ENCODE assay signal across 16 mouse cellular contexts in genomic region chr9:108792730-108793129, GRCm38 (mm10). TPM values are rescaled to one million over a fixed set of nuclear protein-coding genes. Genes with fewer than 3 reads are reported as not detected.
A peak's percentile ranks its signal among the peaks of the same experiment; 100 is the strongest.
DNase-seq lines count a peak whose midpoint lies in the region; ATAC-seq and TF ChIP-seq lines count a peak whose summit lies in the region.
"Had no signal": no experiment of that assay in that cellular context is flagged by ENCODE, and none has a peak within 500 bp of the region (broad histone marks: within the 10 kb centered on the region; RNA-seq: fewer than 3 reads in every experiment).

No protein-coding gene starts in this region.

- H3K4me2 ChIP-seq in limb, embryonic 12.5 days, result peak overlapping the region; percentile 26
- H3K4me2 ChIP-seq in liver, embryonic 15.5 days, result no peak overlapping the region
- H3K4me2 ChIP-seq: forebrain, embryonic 12.5 days had no signal

- 0 out of 2 replicates have a peak overlapping the region, but pooled peaks have one; percentile 30 for H3K27ac ChIP-seq in limb, embryonic 12.5 days
- H3K27ac ChIP-seq in limb, embryonic 10.5 days, result no peak overlapping the region
- H3K27ac ChIP-seq in MEL (ENCODE audit: control insufficient read depth, low read depth, low read length), result no peak overlapping the region
- H3K27ac ChIP-seq in liver, embryonic 15.5 days (replicated peaks), result 0 out of 2 replicates have a peak overlapping the region, but pooled peaks have one; percentile 82
- H3K27ac ChIP-seq: forebrain, embryonic 12.5 days; hindbrain, embryonic 10.5 days; left cerebral cortex, adult 2 months; stomach, postnatal 0 days had no signal

- H3K36me3 ChIP-seq in limb, embryonic 12.5 days, result peaks cover 29% of the 10 kb centered on the region
- peaks cover 67% of the 10 kb centered on the region for H3K36me3 ChIP-seq in limb, embryonic 10.5 days
- peaks cover 0 to 20% of the 10 kb centered on the region in 2 experiments; a peak in 3 of 4 replicates for H3K36me3 ChIP-seq in MEL (ENCODE audit: control insufficient read depth in 1 of 2, insufficient read depth in 2 of 2, low read length in 2 of 2)
- peaks cover 36% of the 10 kb centered on the region for H3K36me3 ChIP-seq in liver, embryonic 15.5 days (replicated peaks)

- WGBS in limb, embryonic 12.5 days, result 55% methylated on average over 3 of the region's 3 CpGs
- 70% methylated on average over 3 of the region's 3 CpGs for WGBS in limb, embryonic 10.5 days
- WGBS in liver, embryonic 15.5 days (ENCODE audit: insufficient replicate concordance), result 30% methylated on average over 3 of the region's 3 CpGs

- no peak for DNase-seq in limb, embryonic 10.5 days (ENCODE audit: low spot score)
- peak; percentile 32 for DNase-seq in MEL (ENCODE audit: low read depth, low spot score)
- DNase-seq in thymus, postnatal 14 days, result peak; percentile 77
- no peak for DNase-seq in urinary bladder, postnatal 4 days (ENCODE audit: low spot score in 2 of 2)
- no peak for DNase-seq in cerebellum, postnatal 10 days
- DNase-seq in cerebellum, adult 11-12 months, result no peak
- DNase-seq: heart, adult 18-20 months; kidney, postnatal 14 days; lung, postnatal 36 days; right cerebral cortex, adult 18-20 months had no signal

- H3K9ac ChIP-seq in limb, embryonic 12.5 days (replicated peaks), result no peak overlapping the region
- H3K9ac ChIP-seq in MEL (ENCODE audit: control insufficient read depth, low read depth, low read length, poor library complexity, severe bottlenecking), result no peak overlapping the region
- H3K9ac ChIP-seq in liver, embryonic 15.5 days, result peak overlapping the region; percentile 11; the same call in 1 of the 2 replicates
- H3K9ac ChIP-seq: forebrain, embryonic 12.5 days had no signal

- ATAC-seq in limb, embryonic 12.5 days (ENCODE audit: insufficient number of reproducible peaks, insufficient read depth, low FRiP score, low TSS enrichment, low read depth), result no peak
- ATAC-seq in liver, embryonic 15.5 days (ENCODE audit: insufficient read depth), result no peak

- TF ChIP-seq RAD21 in MEL (IDR thresholded peaks at IDR 0.05; ENCODE audit: low read depth, low read length), result no peak

- TF ChIP-seq CTCF in MEL (IDR thresholded peaks at IDR 0.05 in 2 of 3, conservative IDR thresholded peaks at IDR 0.05 in 1 of 3; ENCODE audit: control insufficient read depth in 1 of 3, insufficient read depth in 1 of 3, low read depth in 2 of 3, low read length in 3 of 3, poor library complexity in 1 of 3, severe bottlenecking in 1 of 3), result no peak

- TF ChIP-seq EP300 in MEL (IDR thresholded peaks at IDR 0.05; ENCODE audit: low read depth in 1 of 2, low read length in 2 of 2), result no peak

- peaks cover 41% of the 10 kb centered on the region for H3K79me2 ChIP-seq in MEL (ENCODE audit: control insufficient read depth, insufficient read depth, low read length, poor library complexity)

- TF ChIP-seq POLR2A in MEL (IDR thresholded peaks at IDR 0.05; ENCODE audit: control insufficient read depth in 1 of 2, insufficient read depth in 1 of 2, low read depth in 1 of 2, low read length in 2 of 2, poor library complexity in 1 of 2), result no peak

- H3K4me1 ChIP-seq in limb, embryonic 12.5 days (replicated peaks), result peaks cover 69% of the 10 kb centered on the region
- H3K4me1 ChIP-seq in limb, embryonic 10.5 days, result peaks cover 24% of the 10 kb centered on the region
- H3K4me1 ChIP-seq in MEL (ENCODE audit: control insufficient read depth in 1 of 2, insufficient read depth in 2 of 2, low read length in 2 of 2), result peaks cover 10 to 12% of the 10 kb centered on the region in 2 experiments
- H3K4me1 ChIP-seq in liver, embryonic 15.5 days (replicated peaks), result peaks cover 97% of the 10 kb centered on the region

- H3K27me3 ChIP-seq in limb, embryonic 12.5 days, result no peaks in the 10 kb centered on the region
- no peaks in the 10 kb centered on the region for H3K27me3 ChIP-seq in limb, embryonic 10.5 days (ENCODE audit: low read depth, poor library complexity, severe bottlenecking)
- no peaks in the 10 kb centered on the region for H3K27me3 ChIP-seq in MEL (ENCODE audit: control insufficient read depth in 1 of 2, insufficient read depth in 2 of 2, low read length in 2 of 2)
- no peaks in the 10 kb centered on the region for H3K27me3 ChIP-seq in liver, embryonic 15.5 days
- H3K27me3 ChIP-seq: forebrain, embryonic 12.5 days had no signal

- no peak overlapping the region for H3K4me3 ChIP-seq in limb, embryonic 12.5 days (replicated peaks)
- H3K4me3 ChIP-seq in limb, embryonic 10.5 days, result no peak overlapping the region
- H3K4me3 ChIP-seq in MEL (ENCODE audit: control insufficient read depth in 1 of 2, insufficient read depth in 1 of 2, low read depth in 2 of 2, low read length in 2 of 2), result no peak overlapping the region
- no peak overlapping the region for H3K4me3 ChIP-seq in liver, embryonic 15.5 days (replicated peaks)
- H3K4me3 ChIP-seq: forebrain, embryonic 12.5 days; hindbrain, embryonic 10.5 days; left cerebral cortex, adult 2 months had no signal

- H3K9me3 ChIP-seq in limb, embryonic 12.5 days, result no peaks in the 10 kb centered on the region
- no peaks in the 10 kb centered on the region for H3K9me3 ChIP-seq in limb, embryonic 10.5 days (replicated peaks)
- no peaks in the 10 kb centered on the region for H3K9me3 ChIP-seq in MEL (replicated peaks; ENCODE audit: insufficient read depth, low read length)
- no peaks in the 10 kb centered on the region for H3K9me3 ChIP-seq in liver, embryonic 15.5 days (replicated peaks)
- H3K9me3 ChIP-seq: forebrain, embryonic 12.5 days; hindbrain, embryonic 10.5 days had no signal

TF ChIP-seq in MEL, 35 proteins besides CTCF, POLR2A, EP300 and RAD21:
- TF ChIP-seq USF1 (IDR thresholded peaks at IDR 0.05; ENCODE audit: low read depth, low read length), result no peak
- TF ChIP-seq CHD1 (IDR thresholded peaks at IDR 0.05; ENCODE audit: low read depth, low read length), result no peak
- no peak for TF ChIP-seq HCFC1 (IDR thresholded peaks at IDR 0.05; ENCODE audit: low read depth, low read length)
- no peak for TF ChIP-seq ZNF384 (IDR thresholded peaks at IDR 0.05; ENCODE audit: low read depth, low read length)
- TF ChIP-seq MAZ (IDR thresholded peaks at IDR 0.05; ENCODE audit: low read depth, low read length), result no peak
- no peak for TF ChIP-seq GABPA (IDR thresholded peaks at IDR 0.05; ENCODE audit: low read depth, low read length)
- TF ChIP-seq ZMIZ1 (IDR thresholded peaks at IDR 0.05; ENCODE audit: low read depth, low read length), result no peak

RNA-seq across cellular contexts. Expression of gene Ip6k2, which starts 9.1 kb away (rescaled TPM):
- 144 and 146 TPM in 2 replicates for polyA plus RNA-seq in limb, embryonic 12.5 days (2016; fragmentation: Nextera tagmentation; extraction: Ambion mirVana)
- polyA plus RNA-seq in limb, embryonic 10.5 days (2016; fragmentation: Nextera tagmentation; extraction: Ambion mirVana), result 93.9 and 121 TPM in 2 replicates
- total RNA-seq in MEL (2012; rRNA removed), result 21.3 and 25.1 TPM in 2 replicates
- 10 to 100 TPM in 1 of 2 experiments, not detected in 1; 33.7 TPM for polyA plus RNA-seq in MEL (2012; ENCODE audit: insufficient read depth in 1 of 2, insufficient read length in 2 of 2, low read depth in 1 of 2, low replicate concordance in 2 of 2, missing spikeins in 1 of 2)
- polyA plus RNA-seq in liver, embryonic 15.5 days (2015; fragmentation: Nextera tagmentation; extraction: Ambion mirVana), result 11.6 and 12.9 TPM in 2 replicates

RNA-seq across cellular contexts. Expression of gene Nckipsd, which starts 15.4 kb away (rescaled TPM):
- polyA plus RNA-seq in limb, embryonic 12.5 days (2016; fragmentation: Nextera tagmentation; extraction: Ambion mirVana), result 19.3 and 21.6 TPM in 2 replicates
- polyA plus RNA-seq in limb, embryonic 10.5 days (2016; fragmentation: Nextera tagmentation; extraction: Ambion mirVana), result 13.0 and 21.0 TPM in 2 replicates
- total RNA-seq in MEL (2012; rRNA removed), result 3.9 and 6.6 TPM in 2 replicates
- 10 to 100 TPM in 1 of 2 experiments, not detected in 1; 10.3 TPM for polyA plus RNA-seq in MEL (2012; ENCODE audit: insufficient read depth in 1 of 2, insufficient read length in 2 of 2, low read depth in 1 of 2, low replicate concordance in 2 of 2, missing spikeins in 1 of 2)
- 3.9 and 9.1 TPM in 2 replicates for polyA plus RNA-seq in liver, embryonic 15.5 days (2015; fragmentation: Nextera tagmentation; extraction: Ambion mirVana)

RNA-seq across cellular contexts. Expression of gene Celsr3, which starts 33.4 kb away (rescaled TPM):
- 0.14 and 0.30 TPM in 2 replicates for polyA plus RNA-seq in limb, embryonic 12.5 days (2016; fragmentation: Nextera tagmentation; extraction: Ambion mirVana)
- 0.06 and 0.14 TPM in 2 replicates for polyA plus RNA-seq in limb, embryonic 10.5 days (2016; fragmentation: Nextera tagmentation; extraction: Ambion mirVana)
- total RNA-seq in MEL (2012; rRNA removed), result 0.12 TPM in 1 of 2 replicates, not detected in the other
- under 1 TPM in 1 of 2 experiments, not detected in 1; 0.03 TPM for polyA plus RNA-seq in MEL (2012; ENCODE audit: insufficient read depth in 1 of 2, insufficient read length in 2 of 2, low read depth in 1 of 2, low replicate concordance in 2 of 2, missing spikeins in 1 of 2)
- 0.15 and 0.16 TPM in 2 replicates for polyA plus RNA-seq in liver, embryonic 15.5 days (2015; fragmentation: Nextera tagmentation; extraction: Ambion mirVana)

Comparison
In these comparisons a context has a peak if more than half of its experiments do, and no peak if none do; other contexts are left out.
1. H3K27ac ChIP-seq: peak in limb, embryonic 12.5 days (single experiment) and liver, embryonic 15.5 days (single experiment); none in limb, embryonic 10.5 days (single experiment) and MEL (single experiment).
2. DNase-seq: peak in MEL (single experiment) and thymus, postnatal 14 days (single experiment); none in limb, embryonic 10.5 days (single experiment), urinary bladder, postnatal 4 days (0 of 2), cerebellum, postnatal 10 days (0 of 2) and cerebellum, adult 11-12 months (single experiment).